Mouse (Mus musculus) testis, adult 2 months (tissue): Measurements from ENCODE around the gene Zfp184.

Experiments
- CTCF ChIP-seq: fragments of 200-500 bp; IDR thresholded peaks from 2 replicates; pipeline ENCODE4 v1.5.1; 2012; ENCODE audit warnings: low read depth, mild to moderate bottlenecking, inconsistent platforms, low read length, moderate library complexity; ENCODE audit not compliant: control insufficient read depth, insufficient read depth, insufficient replicate concordance
- POLR2A ChIP-seq: fragments of 200-500 bp; IDR thresholded peaks from 2 replicates; pipeline ENCODE4 v1.6.1; 2012; ENCODE audit warnings: low read depth, mild to moderate bottlenecking, inconsistent platforms, low read length, moderate library complexity; ENCODE audit not compliant: control insufficient read depth

GRCm38 (mm10) chr13:21906301-21906700, 38.6 kb upstream of the Zfp184 start:
- no peak for TF ChIP-seq CTCF
- no peak for TF ChIP-seq POLR2A
